Mouse (Mus musculus): Measurements from ENCODE around the gene Clgn.

Gene Clgn

DNA sequence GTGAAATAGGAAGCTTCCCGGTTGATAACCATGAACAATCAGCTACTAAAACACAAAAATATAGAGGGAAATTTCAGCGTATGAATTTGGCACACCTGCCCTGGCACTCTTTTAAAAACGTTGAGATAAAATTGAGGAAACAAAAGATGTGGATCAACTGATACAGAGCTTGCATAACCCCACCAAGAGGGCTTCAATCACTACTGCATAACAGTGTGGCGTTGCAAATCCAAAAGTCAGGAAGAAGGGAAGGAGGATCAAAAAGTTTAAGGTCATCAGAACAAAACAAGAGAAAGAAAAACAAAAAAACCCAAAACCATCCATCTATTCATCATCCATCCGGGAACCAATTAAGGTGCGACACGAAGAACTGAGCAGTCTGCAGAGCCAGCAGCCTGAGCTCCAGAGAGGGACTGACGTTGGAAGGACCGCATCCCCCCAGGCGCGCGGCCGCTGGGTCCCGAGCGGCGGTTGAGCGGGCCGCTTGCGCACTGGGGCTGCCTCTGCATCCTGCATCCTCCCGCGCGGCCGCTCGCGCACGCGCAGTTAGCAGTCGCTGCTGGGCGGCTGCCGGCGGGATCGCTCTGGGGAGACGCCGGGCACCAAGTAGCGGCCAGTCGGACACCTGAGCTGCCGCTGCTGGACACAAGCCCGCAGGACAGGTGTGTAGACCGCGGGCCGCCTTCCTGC is at the start of gene Clgn:
TSS of gene Clgn (plus strand) at position 552 of the 690 bp plus-strand sequence.
- in situ Hi-C loops (cut with MboI; ENCODE audit: low pct_unique_long_range_greater_than_20kb in 1 of 2, low sequenced_read_pairs in 2 of 2, unreplicated experiment in 1 of 2) = no loop called here

DNA sequence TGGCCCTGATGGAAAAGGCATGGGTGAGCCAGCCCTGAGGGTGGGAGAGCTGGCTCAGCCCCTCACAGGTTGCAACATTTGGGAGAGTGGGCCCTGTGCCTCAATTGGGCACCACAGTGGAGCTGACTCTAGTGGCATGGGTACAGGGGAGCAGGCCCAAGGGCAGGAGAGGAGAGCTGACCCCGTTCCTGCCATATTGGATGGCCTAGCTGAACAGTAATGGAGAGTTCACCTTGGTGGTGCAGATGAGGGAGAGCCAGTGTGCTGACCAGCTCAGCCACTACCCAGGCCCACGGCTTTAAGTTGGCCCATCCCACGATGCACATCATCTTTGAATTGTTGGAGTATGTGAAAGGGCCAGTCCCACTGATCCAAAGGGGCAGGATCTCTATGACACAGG is 47.6 kb upstream of the Clgn start:
- in situ Hi-C loops (cut with MboI; ENCODE audit: low pct_unique_long_range_greater_than_20kb in 1 of 2, low sequenced_read_pairs in 2 of 2, unreplicated experiment in 1 of 2) = no loop called here

DNA sequence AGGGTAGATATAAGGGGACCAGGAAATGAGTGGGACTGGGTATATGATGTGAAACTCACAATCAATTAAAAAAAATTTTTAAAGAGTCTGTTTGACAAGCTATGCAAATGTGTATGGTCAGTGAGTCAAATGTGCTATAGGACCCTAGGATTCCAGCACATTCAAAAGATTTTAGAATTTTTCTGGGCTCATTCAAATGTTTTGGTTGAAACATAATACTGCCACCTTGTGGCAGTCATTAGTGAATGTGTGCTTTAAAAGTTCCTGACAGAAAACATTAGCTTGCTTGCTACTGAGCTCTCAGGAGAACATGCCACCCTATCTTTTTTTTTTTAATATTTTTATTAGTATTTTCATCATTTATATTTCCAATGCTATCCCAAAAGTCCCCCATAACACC is 47.0 kb upstream of the Clgn start:
- in situ Hi-C loops (cut with MboI; ENCODE audit: low pct_unique_long_range_greater_than_20kb in 1 of 2, low sequenced_read_pairs in 2 of 2, unreplicated experiment in 1 of 2) = no loop called here

GRCm38 (mm10) chr8:83348263-83348662 is 41.4 kb upstream of the Clgn start, which contains the start of gene Mgat4d:
TSS of gene Mgat4d (plus strand) at chr8:83348471.
- in situ Hi-C loops (cut with MboI; ENCODE audit: low pct_unique_long_range_greater_than_20kb in 1 of 2, low sequenced_read_pairs in 2 of 2, unreplicated experiment in 1 of 2) = no loop called here

- in situ Hi-C loops (cut with MboI; ENCODE audit: low pct_unique_long_range_greater_than_20kb in 1 of 2, low sequenced_read_pairs in 2 of 2, unreplicated experiment in 1 of 2) = loop anchor here in 1 of 2 experiments (10.0 kb wide), 1 partner anchor 257 kb away; no protein-coding TSS in a partner anchor
Observed at GRCm38 (mm10) chr8:83351315-83351714, 38.4 kb upstream of the Clgn start.

GRCm38 (mm10) chr8:83363156-83363769 is 26.4 kb upstream of the Clgn start:
- in situ Hi-C loops (cut with MboI; ENCODE audit: low pct_unique_long_range_greater_than_20kb in 1 of 2, low sequenced_read_pairs in 2 of 2, unreplicated experiment in 1 of 2) = no loop called here

DNA sequence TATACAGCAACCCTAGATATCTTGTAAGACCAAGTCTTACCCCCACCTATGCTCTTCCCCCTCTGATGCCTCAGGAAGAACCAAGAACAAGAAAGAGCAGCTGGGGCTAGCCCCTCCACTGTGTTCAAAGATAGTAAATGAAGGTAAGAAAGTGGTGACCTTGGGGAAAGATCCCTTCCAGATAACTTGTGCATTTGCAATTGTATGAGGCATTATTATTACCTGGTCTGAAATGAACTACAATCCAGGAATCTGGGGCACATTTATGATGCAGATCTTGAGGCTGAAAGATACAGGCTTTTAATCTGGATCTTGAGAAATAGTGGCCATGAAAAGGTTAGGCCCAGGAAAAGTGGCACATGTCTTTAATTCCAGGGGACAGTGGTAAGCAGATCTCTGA is 12.4 kb upstream of the Clgn start:
- in situ Hi-C loops (cut with MboI; ENCODE audit: low pct_unique_long_range_greater_than_20kb in 1 of 2, low sequenced_read_pairs in 2 of 2, unreplicated experiment in 1 of 2) = no loop called here

- in situ Hi-C loops (cut with MboI; ENCODE audit: low pct_unique_long_range_greater_than_20kb in 1 of 2, low sequenced_read_pairs in 2 of 2, unreplicated experiment in 1 of 2) = no loop called here
Observed at GRCm38 (mm10) chr8:83380141-83380540, 9.5 kb upstream of the Clgn start.

- in situ Hi-C loops (cut with MboI; ENCODE audit: low pct_unique_long_range_greater_than_20kb in 1 of 2, low sequenced_read_pairs in 2 of 2, unreplicated experiment in 1 of 2) = no loop called here
Observed at GRCm38 (mm10) chr8:83381016-83381415, 8.7 kb upstream of the Clgn start.

DNA sequence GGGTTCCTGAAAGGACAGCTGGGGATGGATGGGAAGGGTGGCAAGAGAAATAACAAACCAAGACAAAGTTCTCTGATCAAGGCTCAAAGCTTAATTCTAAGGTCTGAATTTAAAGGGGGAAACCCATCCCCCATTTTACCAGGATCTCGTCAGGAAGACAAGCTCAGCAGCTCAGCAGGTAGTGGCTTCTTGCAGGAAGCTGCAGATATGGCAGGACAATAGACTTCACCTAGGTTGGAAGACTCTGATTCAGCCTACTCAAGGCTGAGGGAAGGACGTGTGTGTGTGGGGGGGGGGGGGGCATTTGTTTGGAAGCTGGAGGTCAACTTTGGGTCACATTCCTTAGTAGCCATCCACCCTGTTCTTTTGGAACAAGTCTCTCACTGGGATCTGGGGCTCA is 6.8 kb upstream of the Clgn start:
- in situ Hi-C loops (cut with MboI; ENCODE audit: low pct_unique_long_range_greater_than_20kb in 1 of 2, low sequenced_read_pairs in 2 of 2, unreplicated experiment in 1 of 2) = no loop called here

DNA sequence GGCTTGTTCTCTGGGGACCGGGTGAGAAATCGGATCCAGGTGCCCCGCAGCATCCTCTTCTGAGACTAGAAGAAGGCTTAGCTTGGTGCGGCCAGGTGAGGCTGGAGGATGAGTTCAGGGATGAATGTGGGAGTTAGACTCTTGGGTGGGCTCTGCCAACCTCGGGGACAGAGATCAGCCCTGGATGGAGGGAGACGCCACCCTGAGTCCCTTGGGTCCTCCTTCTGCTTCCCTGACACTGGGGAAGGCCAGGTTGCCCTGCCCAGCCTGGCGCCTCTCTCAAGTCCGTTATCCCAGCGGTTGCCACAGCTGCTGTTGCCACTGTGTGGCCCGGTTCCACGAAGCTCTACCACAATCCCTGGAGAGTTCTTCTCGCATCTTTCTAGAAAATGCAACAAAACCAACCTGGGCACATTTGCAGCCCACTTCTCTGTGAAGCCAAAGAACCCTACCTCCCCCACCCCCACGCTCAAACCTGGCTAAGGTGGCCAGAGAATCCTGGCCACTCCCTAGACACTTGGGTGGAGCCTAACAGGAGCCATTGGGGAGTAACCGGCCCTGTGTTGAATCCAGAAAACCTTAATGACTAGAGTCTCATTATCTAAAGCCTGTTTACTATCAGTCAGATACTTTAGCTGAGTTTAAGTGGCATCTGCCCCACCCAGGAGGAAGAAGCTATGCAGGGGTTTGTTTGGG is 487 bp downstream of the Clgn start:
- in situ Hi-C loops (cut with MboI; ENCODE audit: low pct_unique_long_range_greater_than_20kb in 1 of 2, low sequenced_read_pairs in 2 of 2, unreplicated experiment in 1 of 2) = no loop called here

GRCm38 (mm10) chr8:83392521-83392920 is 2.9 kb downstream of the Clgn start:
- in situ Hi-C loops (cut with MboI; ENCODE audit: low pct_unique_long_range_greater_than_20kb in 1 of 2, low sequenced_read_pairs in 2 of 2, unreplicated experiment in 1 of 2) = no loop called here

DNA sequence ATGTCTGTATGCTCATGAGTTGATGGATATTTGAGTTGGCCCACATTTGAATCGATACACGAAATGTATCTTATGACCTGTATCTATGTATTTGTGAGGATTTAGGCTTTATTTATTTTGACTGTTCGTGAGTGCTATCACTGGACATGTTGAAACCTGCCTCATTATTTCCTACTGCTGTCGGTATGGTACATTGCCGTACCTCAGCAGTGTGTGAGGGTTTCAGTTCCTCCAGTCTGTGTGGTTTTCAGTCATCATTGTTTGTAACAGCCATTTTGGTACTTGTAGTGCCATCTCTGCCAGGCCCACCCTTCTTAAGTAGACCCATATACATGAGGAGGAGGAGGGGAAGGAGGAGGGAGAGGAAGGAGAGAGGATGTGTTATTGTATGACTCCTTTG is 4.7 kb downstream of the Clgn start:
- in situ Hi-C loops (cut with MboI; ENCODE audit: low pct_unique_long_range_greater_than_20kb in 1 of 2, low sequenced_read_pairs in 2 of 2, unreplicated experiment in 1 of 2) = no loop called here

DNA sequence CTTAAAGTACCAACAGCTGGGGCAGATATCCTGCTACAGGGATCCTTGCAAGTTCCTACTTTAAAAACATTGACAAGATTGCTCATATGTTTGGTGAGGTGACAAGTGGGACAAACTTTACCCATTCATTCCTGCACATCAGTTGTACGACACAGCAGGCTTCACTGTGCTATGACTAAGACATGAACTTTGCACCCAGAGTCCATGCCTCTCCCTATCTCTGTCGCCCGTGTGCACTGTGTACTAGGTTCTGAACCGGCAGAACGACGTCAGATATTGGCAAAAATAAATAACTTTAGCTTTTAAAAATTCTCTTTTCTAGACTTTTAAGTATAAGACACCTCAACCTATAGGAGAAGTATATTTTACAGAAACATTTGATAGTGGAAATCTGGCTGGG is 7.0 kb downstream of the Clgn start:
- in situ Hi-C loops (cut with MboI; ENCODE audit: low pct_unique_long_range_greater_than_20kb in 1 of 2, low sequenced_read_pairs in 2 of 2, unreplicated experiment in 1 of 2) = no loop called here

- in situ Hi-C loops (cut with MboI; ENCODE audit: low pct_unique_long_range_greater_than_20kb in 1 of 2, low sequenced_read_pairs in 2 of 2, unreplicated experiment in 1 of 2) = no loop called here
Observed at GRCm38 (mm10) chr8:83397726-83398125, 8.1 kb downstream of the Clgn start.

DNA sequence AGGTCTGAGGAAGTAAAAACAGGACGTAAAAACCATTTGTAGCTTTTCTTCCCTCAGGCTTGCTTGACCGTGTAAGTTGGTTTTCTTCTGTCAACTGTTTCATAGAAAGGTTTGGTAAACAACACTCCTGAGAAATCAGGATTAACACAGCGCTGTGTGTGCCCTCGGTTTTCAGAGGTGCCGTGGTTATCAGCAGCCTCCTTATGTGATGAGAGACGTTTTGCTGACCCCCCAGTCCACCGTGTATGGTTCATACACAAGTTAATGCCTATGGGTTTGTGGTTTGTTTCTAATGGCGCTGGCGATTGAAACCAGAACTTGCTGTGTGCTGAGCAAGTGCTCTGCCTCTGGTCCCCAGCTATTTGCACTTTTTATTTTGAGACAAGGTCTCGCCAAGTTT is 15.9 kb downstream of the Clgn start:
- in situ Hi-C loops (cut with MboI; ENCODE audit: low pct_unique_long_range_greater_than_20kb in 1 of 2, low sequenced_read_pairs in 2 of 2, unreplicated experiment in 1 of 2) = no loop called here

GRCm38 (mm10) chr8:83406836-83407235 is 17.2 kb downstream of the Clgn start:
- in situ Hi-C loops (cut with MboI; ENCODE audit: low pct_unique_long_range_greater_than_20kb in 1 of 2, low sequenced_read_pairs in 2 of 2, unreplicated experiment in 1 of 2) = no loop called here

DNA sequence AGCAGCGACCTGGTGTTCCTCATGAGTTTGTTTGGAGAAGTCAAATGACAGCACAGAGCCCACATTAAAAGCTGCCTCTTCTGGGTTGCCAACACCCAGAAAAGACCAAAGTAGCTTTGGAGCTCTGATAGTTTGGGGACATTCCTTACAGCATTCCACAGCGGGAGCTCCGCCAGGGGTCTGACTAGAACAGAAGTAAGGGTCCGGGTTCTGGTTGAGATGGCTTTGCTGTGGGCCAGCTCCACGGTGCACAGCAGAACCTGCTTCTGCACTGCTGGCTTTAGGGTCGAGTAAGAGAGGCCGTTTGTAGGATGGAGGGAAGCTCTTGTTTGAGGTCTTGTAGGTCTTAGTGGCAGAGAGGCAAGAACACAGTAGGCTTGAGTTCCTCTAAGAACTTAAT is 18.8 kb downstream of the Clgn start:
- in situ Hi-C loops (cut with MboI; ENCODE audit: low pct_unique_long_range_greater_than_20kb in 1 of 2, low sequenced_read_pairs in 2 of 2, unreplicated experiment in 1 of 2) = no loop called here

DNA sequence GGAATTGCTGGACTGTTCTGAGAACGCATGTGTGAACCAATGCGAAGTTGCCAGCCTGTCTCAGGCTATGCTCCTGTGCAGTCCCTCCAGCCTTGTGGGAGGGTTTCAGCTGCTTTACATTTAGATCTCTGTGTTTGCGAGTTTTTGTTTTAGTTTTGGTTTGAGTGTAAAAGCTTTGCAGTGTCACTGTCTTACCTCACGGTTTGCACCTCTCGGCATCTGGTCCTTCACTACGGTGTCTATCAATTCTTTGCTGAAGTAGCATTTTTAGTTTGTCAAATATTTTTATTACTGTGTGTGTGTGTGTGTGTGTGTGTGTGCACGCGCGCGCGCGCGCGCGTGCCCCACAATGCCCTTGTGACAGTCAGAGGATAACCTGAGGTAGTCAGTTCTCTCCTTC is 27.2 kb downstream of the Clgn start:
- in situ Hi-C loops (cut with MboI; ENCODE audit: low pct_unique_long_range_greater_than_20kb in 1 of 2, low sequenced_read_pairs in 2 of 2, unreplicated experiment in 1 of 2) = no loop called here

GRCm38 (mm10) chr8:83417970-83418369 is 28.3 kb downstream of the Clgn start:
- in situ Hi-C loops (cut with MboI; ENCODE audit: low pct_unique_long_range_greater_than_20kb in 1 of 2, low sequenced_read_pairs in 2 of 2, unreplicated experiment in 1 of 2) = no loop called here

Measured in mouse embryonic stem cell (cell line).